In the genomic region with DNA sequence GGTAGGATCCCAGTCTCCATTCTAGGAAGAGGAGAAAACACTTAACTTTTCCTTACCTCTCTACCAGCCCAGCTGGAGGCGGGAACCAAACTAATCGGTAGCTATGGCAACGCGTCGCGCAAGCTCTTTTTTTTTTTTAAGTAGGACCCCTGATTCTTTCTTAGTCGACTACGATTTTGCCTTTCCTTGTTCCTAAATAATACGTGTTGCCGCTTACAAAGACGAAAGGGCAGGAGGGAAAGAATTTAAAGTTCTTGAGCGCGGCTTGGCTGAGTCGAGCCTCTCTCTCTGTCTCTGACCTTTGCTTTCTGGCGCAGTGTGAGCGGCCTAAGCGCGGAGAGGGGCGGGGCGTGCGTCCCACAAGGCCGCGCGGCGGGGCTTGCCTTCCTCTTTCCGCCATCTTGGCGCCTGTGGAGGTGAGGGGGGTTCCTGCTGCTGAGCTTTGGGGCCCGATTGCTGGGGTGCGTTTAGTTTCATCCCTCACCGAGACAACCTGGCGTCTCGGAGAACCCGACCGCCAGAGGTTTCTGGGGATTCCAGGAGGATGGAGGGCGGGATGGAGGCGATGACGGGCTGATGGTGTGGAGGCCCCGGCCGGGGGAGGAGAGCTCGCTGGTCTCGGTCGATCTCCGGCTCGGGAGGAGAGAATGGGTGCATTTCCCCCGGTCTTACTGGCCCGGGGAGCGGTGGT, we compare ENCODE assay signal across 8 mouse cellular contexts. TPM values are rescaled to one million over a fixed set of nuclear protein-coding genes. Genes with fewer than 3 reads are reported as not detected.
DNase-seq lines count a peak whose midpoint lies in the region; ATAC-seq lines count a peak whose summit lies in the region.

TSS of gene Iqcg (minus strand) at position 124 of the 691 bp plus-strand sequence.
TSS of gene Rpl35a (plus strand) at position 359 of the 691 bp plus-strand sequence.

- ATAC-seq in forebrain, embryonic 11.5 days (replicated peaks; ENCODE audit: low FRiP score): peak; percentile 92
- peak; percentile 93 for ATAC-seq in heart, embryonic 16.5 days (replicated peaks; ENCODE audit: extremely low read depth, insufficient read depth, low FRiP score)
- ATAC-seq in liver, embryonic 15.5 days (ENCODE audit: insufficient read depth): peak; percentile 85
- peak; percentile 95 for ATAC-seq in neural tube, embryonic 12.5 days (ENCODE audit: low FRiP score, low read depth)

- peaks cover 5% of the 10 kb centered on the region for H3K4me1 ChIP-seq in forebrain, embryonic 11.5 days (replicated peaks; ENCODE audit: control insufficient read depth, insufficient read depth, low read length)
- peaks cover 10% of the 10 kb centered on the region for H3K4me1 ChIP-seq in heart, embryonic 16.5 days (ENCODE audit: control insufficient read depth, insufficient read depth, low read length)
- peaks cover 26% of the 10 kb centered on the region for H3K4me1 ChIP-seq in liver, embryonic 15.5 days (replicated peaks)
- peaks cover 13% of the 10 kb centered on the region for H3K4me1 ChIP-seq in neural tube, embryonic 12.5 days

- peak; percentile 85 to 88 for DNase-seq in CD8-positive naive resting alpha-beta T cell, adult 2 months (ENCODE audit: low read depth in 2 of 2, low spot score in 2 of 2)
- peak; percentile 71 for DNase-seq in c-Kit-positive CD71-negative TER-119-negative erythroid progenitor cells, embryonic 14.5 days (ENCODE audit: low read depth)
- DNase-seq in forebrain, embryonic 11.5 days (ENCODE audit: low spot score): peak; percentile 94
- peak; percentile 90 to 95 for DNase-seq in kidney, postnatal 36 days
- peak; percentile 91 for DNase-seq in telencephalon, adult 2 months (ENCODE audit: low read depth, low spot score)

- H3K9me3 ChIP-seq in forebrain, embryonic 11.5 days (ENCODE audit: control insufficient read depth, low read length): no peaks in the 10 kb centered on the region
- no peaks in the 10 kb centered on the region for H3K9me3 ChIP-seq in heart, embryonic 16.5 days (replicated peaks; ENCODE audit: control insufficient read depth, low read length)
- no peaks in the 10 kb centered on the region for H3K9me3 ChIP-seq in liver, embryonic 15.5 days (replicated peaks)
- H3K9me3 ChIP-seq in neural tube, embryonic 12.5 days: no peaks in the 10 kb centered on the region

- no peaks in the 10 kb centered on the region for H3K27me3 ChIP-seq in forebrain, embryonic 11.5 days (ENCODE audit: control insufficient read depth, insufficient read depth, low read length)
- no peaks in the 10 kb centered on the region for H3K27me3 ChIP-seq in heart, embryonic 16.5 days (ENCODE audit: control insufficient read depth, insufficient read depth, low read length)
- H3K27me3 ChIP-seq in liver, embryonic 15.5 days: no peaks in the 10 kb centered on the region
- H3K27me3 ChIP-seq in neural tube, embryonic 12.5 days (replicated peaks): no peaks in the 10 kb centered on the region

- peak within 1 kb of the TSS; percentile 77 for H3K4me2 ChIP-seq in forebrain, embryonic 11.5 days (ENCODE audit: low read depth, low read length, severe bottlenecking)
- H3K4me2 ChIP-seq in heart, embryonic 16.5 days (ENCODE audit: low read depth, low read length): peak within 1 kb of the TSS; percentile 93
- H3K4me2 ChIP-seq in liver, embryonic 15.5 days: peak within 1 kb of the TSS; percentile 73
- peak within 1 kb of the TSS; percentile 71 for H3K4me2 ChIP-seq in neural tube, embryonic 12.5 days (replicated peaks)

- under 1% methylated on average over 47 of the region's 47 CpGs for WGBS in forebrain, embryonic 11.5 days
- WGBS in heart, embryonic 16.5 days: under 1% methylated on average over 47 of the region's 47 CpGs
- WGBS in liver, embryonic 15.5 days (ENCODE audit: insufficient replicate concordance): under 1% methylated on average over 47 of the region's 47 CpGs
- under 1% methylated on average over 47 of the region's 47 CpGs for WGBS in neural tube, embryonic 12.5 days

- peaks cover 8% of the 10 kb centered on the region; the same call in 1 of the 2 replicates for H3K36me3 ChIP-seq in forebrain, embryonic 11.5 days (ENCODE audit: control insufficient read depth, insufficient read depth, low read length)
- peaks cover 22% of the 10 kb centered on the region for H3K36me3 ChIP-seq in heart, embryonic 16.5 days (ENCODE audit: control insufficient read depth, insufficient read depth)
- H3K36me3 ChIP-seq in liver, embryonic 15.5 days (replicated peaks): peaks cover 33% of the 10 kb centered on the region
- peaks cover 29% of the 10 kb centered on the region for H3K36me3 ChIP-seq in neural tube, embryonic 12.5 days

- peak within 1 kb of the TSS; percentile 98 for H3K9ac ChIP-seq in forebrain, embryonic 11.5 days (ENCODE audit: low read length)
- H3K9ac ChIP-seq in heart, embryonic 16.5 days (ENCODE audit: low read length): peak within 1 kb of the TSS; percentile 94
- H3K9ac ChIP-seq in liver, embryonic 15.5 days: peak within 1 kb of the TSS; percentile 90
- peak within 1 kb of the TSS; percentile 95 for H3K9ac ChIP-seq in neural tube, embryonic 12.5 days

- H3K27ac ChIP-seq in forebrain, embryonic 11.5 days (ENCODE audit: low read depth, low read length): peak within 1 kb of the TSS; percentile 85
- H3K27ac ChIP-seq in heart, embryonic 16.5 days (ENCODE audit: low read length): peak within 1 kb of the TSS; percentile 92
- peak within 1 kb of the TSS; percentile 79 for H3K27ac ChIP-seq in liver, embryonic 15.5 days (replicated peaks)
- H3K27ac ChIP-seq in neural tube, embryonic 12.5 days: peak within 1 kb of the TSS; percentile 79

- H3K4me3 ChIP-seq in forebrain, embryonic 11.5 days (ENCODE audit: low read depth, low read length): peak within 1 kb of the TSS; percentile 98
- H3K4me3 ChIP-seq in heart, embryonic 16.5 days (ENCODE audit: low read length): peak within 1 kb of the TSS; percentile 86
- H3K4me3 ChIP-seq in liver, embryonic 15.5 days (replicated peaks): peak within 1 kb of the TSS; percentile 85
- peak within 1 kb of the TSS; percentile 89 for H3K4me3 ChIP-seq in neural tube, embryonic 12.5 days

RNA-seq across cellular contexts. Expression of gene Iqcg, which starts in this region (rescaled TPM):
- 4.2 and 5.3 TPM in 2 replicates for polyA plus RNA-seq in forebrain, embryonic 11.5 days (2014; fragmentation: Nextera tagmentation; extraction: Ambion mirVana)
- polyA plus RNA-seq in heart, embryonic 16.5 days (2015; fragmentation: Nextera tagmentation; extraction: Ambion mirVana): 2.0 and 2.9 TPM in 2 replicates
- polyA plus RNA-seq in liver, embryonic 15.5 days (2015; fragmentation: Nextera tagmentation; extraction: Ambion mirVana): 0.73 and 0.94 TPM in 2 replicates
- polyA plus RNA-seq in neural tube, embryonic 12.5 days (2016; fragmentation: Nextera tagmentation; extraction: Ambion mirVana): 3.9 and 4.5 TPM in 2 replicates

RNA-seq across cellular contexts. Expression of gene Rpl35a, which starts in this region (rescaled TPM):
- polyA plus RNA-seq in forebrain, embryonic 11.5 days (2014; fragmentation: Nextera tagmentation; extraction: Ambion mirVana): 746 and 852 TPM in 2 replicates
- 500 and 510 TPM in 2 replicates for polyA plus RNA-seq in heart, embryonic 16.5 days (2015; fragmentation: Nextera tagmentation; extraction: Ambion mirVana)
- polyA plus RNA-seq in liver, embryonic 15.5 days (2015; fragmentation: Nextera tagmentation; extraction: Ambion mirVana): 445 and 520 TPM in 2 replicates
- 643 and 651 TPM in 2 replicates for polyA plus RNA-seq in neural tube, embryonic 12.5 days (2016; fragmentation: Nextera tagmentation; extraction: Ambion mirVana)

Comparison
In these comparisons a context has a peak if more than half of its experiments do, and no peak if none do; other contexts are left out.
1. Peak in every context shown above with its lines: DNase-seq, ATAC-seq, H3K4me3 ChIP-seq and H3K27ac ChIP-seq.